Mouse (Mus musculus): ENCODE data around the gene Atg4b. TPM values are rescaled to one million over a fixed set of nuclear protein-coding genes. Genes with fewer than 3 reads are reported as not detected.

The Atg4b gene
- polyA plus RNA-seq, 1 experiment from 2014 or later, result 113 TPM

DNA sequence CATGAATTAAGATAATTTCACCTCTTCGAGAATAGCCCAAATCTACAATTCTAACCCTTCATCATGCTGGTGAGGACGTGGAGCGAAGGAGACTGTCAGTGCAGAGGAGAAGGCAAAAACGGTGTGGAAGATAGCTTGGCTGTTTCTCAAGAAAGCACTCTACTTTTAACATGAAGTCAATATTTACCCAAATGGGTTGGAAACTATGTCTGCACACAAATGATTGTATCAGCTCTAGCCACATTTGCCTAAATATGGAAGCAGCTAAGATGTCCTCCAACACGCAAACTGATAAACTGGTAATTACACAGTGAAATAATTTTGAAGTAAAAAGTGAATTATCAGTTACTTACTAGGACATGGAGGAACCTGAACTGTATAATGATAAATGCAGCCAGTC lies 51.5 kb downstream of the Atg4b start:
- H3K9me3 ChIP-seq (replicated peaks; ENCODE audit: control insufficient read depth, low read length), result no peaks in the 10 kb centered on the region
- no peaks in the 10 kb centered on the region for H3K27me3 ChIP-seq (replicated peaks; ENCODE audit: control insufficient read depth, insufficient read depth, low read length)
- H3K36me3 ChIP-seq (ENCODE audit: control insufficient read depth, insufficient read depth, low read length), result peaks cover 37% of the 10 kb centered on the region
- H3K4me1 ChIP-seq (ENCODE audit: control insufficient read depth, insufficient read depth, low read length), result peaks cover 23% of the 10 kb centered on the region
- DNase-seq (ENCODE audit: low spot score) (no peak), ATAC-seq (no peak)
- WGBS, result 90% methylated on average over 5 of the region's 5 CpGs
- no peak overlapping the region; the same call in 1 of the 2 replicates for H3K27ac ChIP-seq (ENCODE audit: low read depth, low read length)
- peak overlapping the region; percentile 76; the same call in 1 of the 2 replicates for H3K4me3 ChIP-seq (ENCODE audit: low read depth, low read length)
- H3K4me2 ChIP-seq (ENCODE audit: low read length), result peak overlapping the region; percentile 88
- no peak overlapping the region for H3K9ac ChIP-seq (ENCODE audit: low read length)

DNA sequence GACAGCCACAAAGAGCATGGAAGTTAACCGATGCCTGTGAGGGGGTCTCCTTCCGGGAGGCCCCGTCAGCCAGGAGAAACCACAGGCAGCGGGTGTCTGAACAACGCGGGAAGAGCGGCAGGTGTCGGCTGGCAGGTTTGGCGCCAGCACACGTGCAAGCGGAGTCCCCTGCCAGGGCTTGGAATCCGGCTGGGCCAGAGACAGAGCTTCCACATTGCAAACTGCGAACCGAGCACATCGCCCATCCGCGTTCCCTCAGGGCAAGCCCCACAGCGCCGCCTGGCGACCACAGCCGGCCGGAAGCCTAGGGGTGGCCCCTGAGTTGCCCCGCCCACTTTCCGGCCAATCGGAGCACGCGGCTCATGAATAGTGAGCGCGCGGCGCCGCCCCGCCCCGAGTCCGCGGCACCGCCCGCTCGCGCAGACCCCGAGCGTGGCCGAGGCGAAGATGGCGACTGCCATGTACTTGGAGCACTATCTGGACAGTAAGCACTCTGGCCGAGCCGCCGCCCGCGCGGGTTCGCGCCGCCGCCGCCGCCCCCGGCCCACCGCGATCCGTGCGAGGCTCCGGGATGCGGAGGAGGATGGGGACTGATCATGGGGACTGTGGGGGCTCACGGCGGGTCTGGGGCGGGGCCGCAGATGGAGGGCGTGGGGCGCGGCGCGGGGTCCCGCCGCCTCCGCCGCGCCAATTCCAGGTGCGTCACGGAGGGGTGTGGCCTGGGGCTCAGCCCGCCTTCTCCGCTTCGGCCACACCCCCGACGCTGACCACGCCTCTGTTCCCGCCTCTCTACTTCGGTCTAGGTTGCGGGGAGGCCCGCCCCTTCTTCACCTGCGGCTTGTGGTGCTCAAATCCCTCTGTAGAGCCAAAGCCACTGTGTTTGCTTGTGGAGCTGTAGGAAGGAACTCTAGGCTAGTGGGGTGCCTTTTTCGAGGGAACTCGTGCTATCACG lies 52.5 kb downstream of the Atg4b start, which contains the start of gene Ing5:
Ing5 (plus strand) TSS at position 410 of the 952 bp plus-strand sequence.
- Histone ChIP-seq H3K27me3 (replicated peaks; ENCODE audit: control insufficient read depth, insufficient read depth, low read length) (no peaks in the 10 kb centered on the region), H3K9me3 (replicated peaks; ENCODE audit: control insufficient read depth, low read length) (no peaks in the 10 kb centered on the region), H3K4me2 (ENCODE audit: low read length) (peak within 1 kb of the TSS; percentile 88), H3K27ac (ENCODE audit: low read depth, low read length) (peak within 1 kb of the TSS; percentile 94), H3K4me3 (ENCODE audit: low read depth, low read length) (peak within 1 kb of the TSS; percentile 76), H3K36me3 (ENCODE audit: control insufficient read depth, insufficient read depth, low read length) (peaks cover 41% of the 10 kb centered on the region), H3K4me1 (ENCODE audit: control insufficient read depth, insufficient read depth, low read length) (peaks cover 23% of the 10 kb centered on the region), H3K9ac (ENCODE audit: low read length) (peak within 1 kb of the TSS; percentile 85)
- DNase-seq (ENCODE audit: low spot score), result peak; percentile 98
- under 1% methylated on average over 76 of the region's 94 CpGs for WGBS
- peak; percentile 96 for ATAC-seq

DNA sequence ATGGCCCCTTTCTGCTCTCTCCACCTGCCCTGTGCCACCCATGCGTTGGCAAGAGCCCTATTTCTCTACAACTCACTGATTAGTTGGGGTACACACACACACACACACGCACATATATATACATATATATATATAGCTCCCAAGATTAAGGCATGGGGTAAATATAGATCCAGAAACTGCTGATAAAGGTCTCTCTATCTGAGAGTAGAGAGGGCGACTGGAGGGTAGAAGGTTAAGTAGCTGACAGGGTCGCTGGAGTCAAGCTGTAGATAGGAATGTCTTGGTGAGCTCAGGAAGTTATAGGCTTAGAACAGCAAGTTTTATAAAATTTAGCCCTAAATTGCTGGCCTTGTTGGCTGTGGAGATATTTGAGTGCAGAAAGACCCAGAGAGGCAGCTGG lies 53.5 kb downstream of the Atg4b start:
- Histone ChIP-seq H3K27me3 (replicated peaks; ENCODE audit: control insufficient read depth, insufficient read depth, low read length) (no peaks in the 10 kb centered on the region), H3K27ac (ENCODE audit: low read depth, low read length) (no peak overlapping the region), H3K4me3 (ENCODE audit: low read depth, low read length) (peak overlapping the region; percentile 76), H3K36me3 (ENCODE audit: control insufficient read depth, insufficient read depth, low read length) (peaks cover 38% of the 10 kb centered on the region), H3K9me3 (replicated peaks; ENCODE audit: control insufficient read depth, low read length) (no peaks in the 10 kb centered on the region), H3K4me2 (ENCODE audit: low read length) (peak overlapping the region; percentile 88), H3K4me1 (ENCODE audit: control insufficient read depth, insufficient read depth, low read length) (peaks cover 23% of the 10 kb centered on the region), H3K9ac (ENCODE audit: low read length) (peak overlapping the region; percentile 85; the same call in 1 of the 2 replicates)
- WGBS, result 90% methylated on average over 4 of the region's 4 CpGs
- no peak for ATAC-seq
- DNase-seq (ENCODE audit: low spot score), result no peak

DNA sequence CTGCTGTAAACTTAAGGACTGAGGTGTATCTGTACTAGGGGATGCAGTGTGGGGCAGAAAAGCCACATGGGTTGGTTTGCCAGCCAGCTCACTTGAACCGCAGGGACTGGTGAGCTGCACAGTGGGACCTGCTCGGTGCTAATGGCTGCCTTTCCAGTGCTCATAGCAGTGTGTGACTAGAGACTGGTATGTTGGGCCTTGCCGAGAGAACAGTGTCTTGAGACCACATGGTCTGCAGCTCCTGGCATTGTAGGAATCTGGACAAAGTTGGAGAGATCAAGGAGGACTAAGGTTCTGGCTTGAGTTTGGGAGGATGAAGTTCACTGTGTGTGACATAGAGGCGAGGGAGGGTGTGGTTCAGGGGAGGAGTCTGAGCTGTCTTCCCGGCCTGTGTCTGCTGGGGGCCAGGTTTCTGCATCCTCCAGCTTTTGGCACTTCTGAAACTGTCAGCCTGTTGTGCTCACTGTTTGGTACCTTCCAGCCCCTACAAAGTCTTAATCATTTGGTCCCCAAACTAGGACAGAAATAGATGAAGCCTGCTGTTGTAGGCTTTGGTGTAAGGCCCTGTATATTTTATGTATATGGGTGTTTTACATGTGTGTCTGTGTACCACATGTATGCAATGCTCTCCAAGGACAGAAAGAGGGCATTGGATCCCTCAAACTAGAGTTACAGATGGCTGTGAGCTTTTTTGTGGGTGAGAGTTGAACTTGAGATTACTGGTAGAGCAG lies 54.1 kb downstream of the Atg4b start:
- 79% methylated on average over 5 of the region's 5 CpGs for WGBS
- H3K36me3 ChIP-seq (ENCODE audit: control insufficient read depth, insufficient read depth, low read length), result peaks cover 37% of the 10 kb centered on the region
- ATAC-seq, result no peak
- H3K27ac ChIP-seq (ENCODE audit: low read depth, low read length), result no peak overlapping the region
- H3K9ac ChIP-seq (ENCODE audit: low read length), result no peak overlapping the region
- H3K27me3 ChIP-seq (replicated peaks; ENCODE audit: control insufficient read depth, insufficient read depth, low read length), result no peaks in the 10 kb centered on the region
- peaks cover 23% of the 10 kb centered on the region for H3K4me1 ChIP-seq (ENCODE audit: control insufficient read depth, insufficient read depth, low read length)
- no peaks in the 10 kb centered on the region for H3K9me3 ChIP-seq (replicated peaks; ENCODE audit: control insufficient read depth, low read length)
- DNase-seq (ENCODE audit: low spot score), result no peak
- H3K4me3 ChIP-seq (ENCODE audit: low read depth, low read length), result no peak overlapping the region
- no peak overlapping the region for H3K4me2 ChIP-seq (ENCODE audit: low read length)

DNA sequence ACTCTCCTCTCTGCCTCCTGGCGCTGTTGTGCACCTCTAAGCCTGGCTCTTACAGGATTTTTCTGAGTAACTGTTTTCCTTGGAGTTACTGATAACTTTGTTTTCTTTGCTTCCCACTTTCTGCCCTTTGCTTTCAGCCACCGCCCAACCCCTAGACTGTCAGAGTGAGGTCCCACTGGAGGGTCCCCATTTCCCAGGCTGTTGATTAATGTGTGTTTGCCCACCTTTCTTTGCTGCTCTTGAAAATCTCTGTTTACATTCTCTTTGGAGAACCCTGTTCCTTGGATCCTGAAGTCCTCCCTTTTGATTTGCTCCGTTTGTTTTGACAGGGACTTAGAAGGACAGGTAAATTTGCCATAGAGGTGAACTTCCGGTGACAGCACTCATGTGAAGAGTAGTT lies 57.6 kb downstream of the Atg4b start:
- no peak overlapping the region for H3K27ac ChIP-seq (ENCODE audit: low read depth, low read length)
- no peak for ATAC-seq
- peaks cover 63% of the 10 kb centered on the region for H3K36me3 ChIP-seq (ENCODE audit: control insufficient read depth, insufficient read depth, low read length)
- no peak overlapping the region for H3K4me3 ChIP-seq (ENCODE audit: low read depth, low read length)
- 92% methylated on average over 4 of the region's 4 CpGs for WGBS
- DNase-seq (ENCODE audit: low spot score), result no peak
- H3K4me1 ChIP-seq (ENCODE audit: control insufficient read depth, insufficient read depth, low read length), result peaks cover 6% of the 10 kb centered on the region; the same call in 1 of the 2 replicates
- H3K4me2 ChIP-seq (ENCODE audit: low read length), result no peak overlapping the region
- no peaks in the 10 kb centered on the region for H3K27me3 ChIP-seq (replicated peaks; ENCODE audit: control insufficient read depth, insufficient read depth, low read length)
- no peak overlapping the region for H3K9ac ChIP-seq (ENCODE audit: low read length)
- no peaks in the 10 kb centered on the region for H3K9me3 ChIP-seq (replicated peaks; ENCODE audit: control insufficient read depth, low read length)

DNA sequence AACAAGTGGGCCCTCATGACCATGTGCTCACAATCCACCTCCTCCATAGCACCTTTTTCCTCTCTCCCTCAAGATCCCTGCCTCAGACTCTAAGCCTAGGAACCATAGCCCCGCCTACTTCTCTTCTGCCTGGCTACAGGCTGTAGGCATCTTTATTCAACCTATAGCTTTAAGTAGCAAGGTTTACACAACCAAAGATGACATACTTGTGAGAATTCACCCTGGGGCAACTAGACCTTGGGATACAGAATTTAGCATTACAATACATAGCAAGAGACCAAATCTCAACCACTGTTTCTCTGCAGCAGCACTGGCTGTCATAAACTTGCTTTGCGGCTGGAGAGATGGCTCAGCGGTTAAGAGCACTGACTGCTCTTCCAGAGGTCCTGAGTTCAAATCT lies 58.7 kb downstream of the Atg4b start:
- peaks cover 75% of the 10 kb centered on the region for H3K36me3 ChIP-seq (ENCODE audit: control insufficient read depth, insufficient read depth, low read length)
- 91% methylated on average over 3 of the region's 3 CpGs for WGBS
- no peak overlapping the region for H3K27ac ChIP-seq (ENCODE audit: low read depth, low read length)
- H3K27me3 ChIP-seq (replicated peaks; ENCODE audit: control insufficient read depth, insufficient read depth, low read length), result no peaks in the 10 kb centered on the region
- no peaks in the 10 kb centered on the region for H3K4me1 ChIP-seq (ENCODE audit: control insufficient read depth, insufficient read depth, low read length)
- DNase-seq (ENCODE audit: low spot score) (no peak), ATAC-seq (no peak)
- H3K9ac ChIP-seq (ENCODE audit: low read length), result no peak overlapping the region
- H3K4me3 ChIP-seq (ENCODE audit: low read depth, low read length), result no peak overlapping the region
- H3K4me2 ChIP-seq (ENCODE audit: low read length), result no peak overlapping the region
- H3K9me3 ChIP-seq (replicated peaks; ENCODE audit: control insufficient read depth, low read length), result no peaks in the 10 kb centered on the region

DNA sequence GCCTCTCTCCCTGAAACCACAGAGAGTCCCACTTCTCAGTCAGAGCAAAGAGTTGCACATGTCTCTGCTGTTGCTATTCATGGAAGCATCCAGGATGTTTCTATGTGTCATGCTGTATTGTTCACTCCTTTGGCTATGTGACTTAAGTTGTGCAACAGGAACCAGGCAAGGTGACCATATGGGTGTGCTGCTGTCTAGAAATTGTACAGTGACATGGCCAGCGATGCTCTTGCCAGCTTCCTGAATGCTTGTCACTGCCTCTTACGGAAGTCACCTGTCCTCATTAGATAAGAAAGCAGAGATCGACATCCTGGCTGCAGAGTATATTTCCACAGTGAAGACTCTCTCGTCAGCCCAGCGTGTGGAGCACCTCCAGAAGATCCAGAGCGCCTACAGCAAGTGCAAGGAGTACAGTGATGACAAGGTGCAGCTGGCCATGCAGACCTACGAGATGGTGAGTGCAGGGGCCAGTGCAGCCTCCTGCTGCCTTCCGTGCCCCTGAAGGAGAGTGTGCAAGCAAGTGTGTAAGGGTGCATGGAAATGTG lies 60.3 kb downstream of the Atg4b start:
- no peaks in the 10 kb centered on the region for H3K4me1 ChIP-seq (ENCODE audit: control insufficient read depth, insufficient read depth, low read length)
- 94% methylated on average over 8 of the region's 8 CpGs for WGBS
- H3K27me3 ChIP-seq (replicated peaks; ENCODE audit: control insufficient read depth, insufficient read depth, low read length), result no peaks in the 10 kb centered on the region
- H3K9ac ChIP-seq (ENCODE audit: low read length), result no peak overlapping the region
- H3K9me3 ChIP-seq (replicated peaks; ENCODE audit: control insufficient read depth, low read length), result no peaks in the 10 kb centered on the region
- ATAC-seq, result no peak
- no peak overlapping the region for H3K27ac ChIP-seq (ENCODE audit: low read depth, low read length)
- H3K4me3 ChIP-seq (ENCODE audit: low read depth, low read length), result no peak overlapping the region
- H3K4me2 ChIP-seq (ENCODE audit: low read length), result no peak overlapping the region
- H3K36me3 ChIP-seq (ENCODE audit: control insufficient read depth, insufficient read depth, low read length), result peaks cover 86% of the 10 kb centered on the region
- DNase-seq (ENCODE audit: low spot score), result no peak

DNA sequence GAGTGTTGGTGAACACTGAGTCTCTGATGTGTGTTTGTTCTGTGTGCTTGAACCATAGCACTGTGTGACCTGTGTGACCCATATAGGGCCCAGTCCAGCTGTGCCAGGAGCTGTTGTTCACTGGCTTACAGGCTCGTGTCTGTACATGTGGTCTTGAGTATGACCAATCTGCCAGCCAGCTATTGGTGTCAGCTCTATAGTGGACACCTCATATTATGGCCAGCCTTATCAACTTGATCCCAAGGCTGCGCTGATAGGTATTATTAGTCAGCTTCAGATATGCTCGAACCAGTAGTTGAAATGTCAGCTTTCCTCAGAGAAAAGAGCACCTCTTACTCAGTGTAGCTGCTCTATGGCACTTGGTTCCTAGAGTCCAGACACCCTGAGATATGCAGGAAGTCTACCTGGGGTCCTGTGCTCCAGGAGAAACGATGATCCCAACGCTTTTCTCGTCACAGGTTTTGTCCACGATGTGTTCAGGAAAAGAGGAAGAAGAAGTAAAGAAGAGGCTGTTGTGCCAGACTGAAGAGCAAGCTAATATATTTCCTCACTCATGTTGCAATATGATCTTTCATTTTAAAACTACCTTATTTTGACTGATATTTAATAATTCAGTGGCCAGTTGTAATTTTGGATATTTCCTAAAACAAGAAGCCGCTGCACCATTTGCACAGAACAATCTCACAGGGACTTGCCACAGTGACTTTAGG lies 66.7 kb downstream of the Atg4b start:
- DNase-seq (ENCODE audit: low spot score), result no peak

More for the DNA sequence above, 66.7 kb downstream of the Atg4b start:
- Histone ChIP-seq H3K4me2 (ENCODE audit: low read length) (no peak overlapping the region), H3K9me3 (replicated peaks; ENCODE audit: control insufficient read depth, low read length) (no peaks in the 10 kb centered on the region), H3K4me1 (ENCODE audit: control insufficient read depth, insufficient read depth, low read length) (no peaks in the 10 kb centered on the region), H3K27ac (ENCODE audit: low read depth, low read length) (no peak overlapping the region), H3K27me3 (replicated peaks; ENCODE audit: control insufficient read depth, insufficient read depth, low read length) (no peaks in the 10 kb centered on the region), H3K9ac (ENCODE audit: low read length) (no peak overlapping the region), H3K36me3 (ENCODE audit: control insufficient read depth, insufficient read depth, low read length) (peaks cover 84% of the 10 kb centered on the region), H3K4me3 (ENCODE audit: low read depth, low read length) (no peak overlapping the region)
- no peak for ATAC-seq
- WGBS, result 95% methylated on average over 8 of the region's 8 CpGs

All from forebrain, embryonic 14.5 days (tissue).